Mouse (Mus musculus): ENCODE measurements around the gene Rec114. TPM values are rescaled to one million over a fixed set of nuclear protein-coding genes. Genes with fewer than 3 reads are reported as not detected.
A peak's percentile ranks its signal among the peaks of the same experiment; 100 is the strongest.

Gene Rec114
- polyA plus RNA-seq, 1 experiment from 2014 or later: 2.1 TPM

DNA sequence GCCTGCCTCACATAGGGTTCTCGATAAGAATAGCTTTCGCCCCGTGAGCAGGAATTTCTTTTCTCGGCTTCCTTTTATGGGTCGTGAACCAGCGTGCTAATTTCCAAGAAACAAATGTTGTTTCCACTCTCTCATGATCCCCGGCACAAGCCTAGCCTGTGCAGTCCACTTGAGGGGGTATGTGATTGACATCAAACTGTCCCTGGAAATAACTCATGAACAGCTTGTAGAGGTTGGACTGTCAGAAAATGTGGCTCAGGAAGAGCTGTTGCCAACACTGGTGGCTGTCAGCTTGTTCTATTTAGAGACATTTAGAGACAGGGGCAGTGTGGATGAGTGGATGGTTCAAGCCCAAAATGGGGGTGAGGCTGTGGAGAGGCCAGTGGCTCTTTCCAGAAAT, 15.0 kb upstream of the Rec114 start:
- Histone ChIP-seq H3K9ac (ENCODE audit: low read depth, low read length) (no peak overlapping the region), H3K36me3 (ENCODE audit: control insufficient read depth, insufficient read depth, low read length) (no peaks in the 10 kb centered on the region), H3K4me1 (ENCODE audit: control insufficient read depth, insufficient read depth, low read length) (no peaks in the 10 kb centered on the region), H3K27me3 (ENCODE audit: control insufficient read depth, insufficient read depth, low read length) (no peaks in the 10 kb centered on the region), H3K9me3 (ENCODE audit: control insufficient read depth, low read length) (no peaks in the 10 kb centered on the region), H3K27ac (ENCODE audit: low read depth, low read length) (no peak overlapping the region), H3K4me3 (ENCODE audit: low read length) (no peak overlapping the region), H3K4me2 (replicated peaks; ENCODE audit: low read depth, low read length) (no peak overlapping the region)
- WGBS: 76% methylated on average over 7 of the region's 7 CpGs
- ATAC-seq (ENCODE audit: low FRiP score, low TSS enrichment): no peak

DNA sequence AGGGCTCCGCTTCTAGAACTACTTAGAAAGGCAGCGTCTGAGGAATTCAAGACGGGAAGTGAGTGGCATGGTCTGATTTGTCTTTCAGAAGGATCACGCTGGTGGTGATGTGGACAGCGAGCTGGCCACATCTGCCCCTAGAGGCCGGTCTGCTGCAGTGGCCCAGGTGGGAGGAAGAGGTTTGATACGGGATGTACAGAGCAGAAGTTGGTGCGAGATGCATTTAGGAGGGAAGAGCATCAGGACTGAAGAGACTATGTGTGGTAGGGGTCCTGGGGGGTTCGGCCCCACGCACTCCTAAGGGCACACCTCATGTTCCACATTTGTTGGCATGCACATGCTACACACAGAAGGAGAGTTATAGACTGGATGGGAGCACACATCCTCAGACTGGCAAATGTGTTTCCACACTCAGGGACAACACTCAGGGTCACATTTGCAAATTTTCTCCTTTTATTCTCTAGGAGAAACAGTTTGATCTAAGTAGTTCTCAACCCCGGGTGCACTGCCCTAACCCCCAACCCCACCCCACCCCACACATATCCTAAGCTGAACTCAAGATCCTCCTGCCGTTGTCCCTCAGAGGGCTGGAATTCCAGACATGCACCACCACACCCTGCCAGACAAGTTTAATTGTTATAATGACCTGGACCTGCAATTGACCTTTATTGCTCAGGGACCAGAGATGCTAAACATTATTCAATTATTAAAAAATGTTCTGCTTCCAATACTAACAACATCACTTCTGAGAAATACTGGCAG, 12.8 kb upstream of the Rec114 start:
- Histone ChIP-seq H3K27me3 (ENCODE audit: control insufficient read depth, insufficient read depth, low read length) (no peaks in the 10 kb centered on the region), H3K4me2 (replicated peaks; ENCODE audit: low read depth, low read length) (no peak overlapping the region), H3K9me3 (ENCODE audit: control insufficient read depth, low read length) (no peaks in the 10 kb centered on the region), H3K9ac (ENCODE audit: low read depth, low read length) (no peak overlapping the region), H3K36me3 (ENCODE audit: control insufficient read depth, insufficient read depth, low read length) (no peaks in the 10 kb centered on the region), H3K27ac (ENCODE audit: low read depth, low read length) (no peak overlapping the region), H3K4me3 (ENCODE audit: low read length) (no peak overlapping the region), H3K4me1 (ENCODE audit: control insufficient read depth, insufficient read depth, low read length) (no peaks in the 10 kb centered on the region)
- ATAC-seq (ENCODE audit: low FRiP score, low TSS enrichment): no peak
- WGBS: 77% methylated on average over 12 of the region's 12 CpGs

DNA sequence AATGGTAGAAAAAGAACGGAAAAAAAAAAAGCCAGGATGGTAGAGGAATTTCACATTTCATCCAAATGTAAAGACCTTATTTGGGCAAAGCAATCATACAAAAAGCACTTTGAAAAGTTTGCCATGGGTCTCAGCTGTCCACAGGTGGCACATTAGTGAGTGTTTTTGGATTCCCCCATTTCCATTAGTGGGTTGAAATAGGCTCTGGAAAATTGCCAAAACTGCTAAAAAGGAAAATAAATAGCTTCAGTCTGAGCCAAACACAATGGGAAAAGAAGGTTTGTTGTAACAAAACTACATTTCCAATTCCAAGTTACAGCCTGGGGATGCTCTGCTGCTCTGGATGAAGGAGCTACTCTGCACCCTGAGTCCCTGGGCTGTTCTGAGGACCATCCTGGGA, 9.8 kb upstream of the Rec114 start:
- Histone ChIP-seq H3K9ac (ENCODE audit: low read depth, low read length) (no peak overlapping the region), H3K4me2 (replicated peaks; ENCODE audit: low read depth, low read length) (no peak overlapping the region), H3K9me3 (ENCODE audit: control insufficient read depth, low read length) (no peaks in the 10 kb centered on the region), H3K36me3 (ENCODE audit: control insufficient read depth, insufficient read depth, low read length) (no peaks in the 10 kb centered on the region), H3K27me3 (ENCODE audit: control insufficient read depth, insufficient read depth, low read length) (no peaks in the 10 kb centered on the region), H3K4me1 (ENCODE audit: control insufficient read depth, insufficient read depth, low read length) (no peaks in the 10 kb centered on the region), H3K4me3 (ENCODE audit: low read length) (no peak overlapping the region), H3K27ac (ENCODE audit: low read depth, low read length) (no peak overlapping the region)
- no peak for ATAC-seq (ENCODE audit: low FRiP score, low TSS enrichment)
- WGBS: 77% methylated on average over 1 of the region's 1 CpGs

DNA sequence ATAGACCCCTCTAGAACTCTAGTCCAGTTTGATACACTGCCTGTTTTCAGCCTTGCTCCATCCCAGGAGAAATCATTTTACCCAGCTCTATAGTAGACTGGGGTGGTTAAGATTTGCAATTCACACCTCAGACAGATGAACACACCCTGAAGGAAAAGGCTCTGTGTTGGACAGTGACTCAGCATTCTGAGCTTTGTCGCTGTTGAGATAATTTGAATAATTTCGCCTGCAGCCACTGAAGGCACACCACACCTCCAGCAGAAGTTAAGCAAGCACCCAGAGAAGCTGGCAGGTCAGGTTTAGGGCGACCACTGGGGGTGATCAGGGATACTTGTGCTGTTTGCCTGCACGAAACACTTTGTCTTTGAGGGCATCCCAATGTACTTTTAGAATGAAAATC, 4.4 kb upstream of the Rec114 start:
- Histone ChIP-seq H3K4me2 (replicated peaks; ENCODE audit: low read depth, low read length) (no peak overlapping the region), H3K27me3 (ENCODE audit: control insufficient read depth, insufficient read depth, low read length) (no peaks in the 10 kb centered on the region), H3K36me3 (ENCODE audit: control insufficient read depth, insufficient read depth, low read length) (no peaks in the 10 kb centered on the region), H3K27ac (ENCODE audit: low read depth, low read length) (no peak overlapping the region), H3K9me3 (ENCODE audit: control insufficient read depth, low read length) (no peaks in the 10 kb centered on the region), H3K4me3 (ENCODE audit: low read length) (no peak overlapping the region), H3K4me1 (ENCODE audit: control insufficient read depth, insufficient read depth, low read length) (no peaks in the 10 kb centered on the region), H3K9ac (ENCODE audit: low read depth, low read length) (no peak overlapping the region)
- no peak for ATAC-seq (ENCODE audit: low FRiP score, low TSS enrichment)
- 66% methylated on average over 4 of the region's 4 CpGs for WGBS

DNA sequence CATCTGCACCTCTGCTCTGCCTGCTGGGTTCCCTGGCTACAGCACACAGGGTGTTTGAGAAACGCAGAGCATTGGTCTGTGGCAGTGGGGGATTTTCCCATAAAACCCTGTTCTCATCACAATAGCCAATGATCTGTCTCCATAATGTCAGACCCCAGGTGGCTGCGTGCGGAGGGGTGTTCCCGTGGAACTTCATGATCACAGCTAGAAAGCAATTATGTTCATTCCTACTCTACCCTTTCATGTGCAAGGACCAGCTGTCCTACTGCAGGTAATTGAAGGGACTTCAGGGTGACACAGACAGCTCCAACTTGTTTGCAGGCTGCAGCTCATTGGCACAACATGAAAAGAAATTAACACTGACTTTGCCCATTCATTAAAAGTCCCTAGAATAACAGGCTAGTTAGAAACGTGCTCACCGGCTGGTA, 3.6 kb upstream of the Rec114 start:
- Histone ChIP-seq H3K9me3 (ENCODE audit: control insufficient read depth, low read length) (no peaks in the 10 kb centered on the region), H3K9ac (ENCODE audit: low read depth, low read length) (no peak overlapping the region), H3K4me3 (ENCODE audit: low read length) (no peak overlapping the region), H3K4me2 (replicated peaks; ENCODE audit: low read depth, low read length) (no peak overlapping the region), H3K36me3 (ENCODE audit: control insufficient read depth, insufficient read depth, low read length) (no peaks in the 10 kb centered on the region), H3K27me3 (ENCODE audit: control insufficient read depth, insufficient read depth, low read length) (no peaks in the 10 kb centered on the region), H3K27ac (ENCODE audit: low read depth, low read length) (no peak overlapping the region), H3K4me1 (ENCODE audit: control insufficient read depth, insufficient read depth, low read length) (no peaks in the 10 kb centered on the region)
- ATAC-seq (ENCODE audit: low FRiP score, low TSS enrichment): no peak
- 14% methylated on average over 6 of the region's 6 CpGs for WGBS

DNA sequence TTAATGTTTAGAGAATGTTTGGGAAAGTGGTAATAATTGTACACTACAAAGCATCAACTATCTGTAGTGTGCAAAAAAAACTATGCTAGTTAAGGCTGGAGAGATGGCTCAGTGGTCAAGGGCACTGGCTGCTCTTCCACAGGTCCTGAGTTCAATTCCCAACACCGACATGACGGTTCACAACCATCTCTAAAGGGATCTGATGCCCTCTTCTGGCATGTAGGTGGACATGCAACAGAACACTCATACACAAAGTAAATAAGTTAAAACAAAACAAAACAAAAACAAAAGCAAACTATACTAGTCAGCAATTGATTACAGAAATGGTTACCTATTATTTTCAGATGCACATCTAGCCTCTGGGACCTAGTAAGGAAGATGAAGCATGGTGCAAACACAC, 1.1 kb downstream of the Rec114 start:
- Histone ChIP-seq H3K4me2 (replicated peaks; ENCODE audit: low read depth, low read length) (no peak overlapping the region), H3K9ac (ENCODE audit: low read depth, low read length) (no peak overlapping the region), H3K9me3 (ENCODE audit: control insufficient read depth, low read length) (no peaks in the 10 kb centered on the region), H3K27ac (ENCODE audit: low read depth, low read length) (no peak overlapping the region), H3K36me3 (ENCODE audit: control insufficient read depth, insufficient read depth, low read length) (no peaks in the 10 kb centered on the region), H3K27me3 (ENCODE audit: control insufficient read depth, insufficient read depth, low read length) (no peaks in the 10 kb centered on the region), H3K4me3 (ENCODE audit: low read length) (no peak overlapping the region), H3K4me1 (ENCODE audit: control insufficient read depth, insufficient read depth, low read length) (no peaks in the 10 kb centered on the region)
- ATAC-seq (ENCODE audit: low FRiP score, low TSS enrichment): no peak
- 85% methylated on average over 2 of the region's 2 CpGs for WGBS

DNA sequence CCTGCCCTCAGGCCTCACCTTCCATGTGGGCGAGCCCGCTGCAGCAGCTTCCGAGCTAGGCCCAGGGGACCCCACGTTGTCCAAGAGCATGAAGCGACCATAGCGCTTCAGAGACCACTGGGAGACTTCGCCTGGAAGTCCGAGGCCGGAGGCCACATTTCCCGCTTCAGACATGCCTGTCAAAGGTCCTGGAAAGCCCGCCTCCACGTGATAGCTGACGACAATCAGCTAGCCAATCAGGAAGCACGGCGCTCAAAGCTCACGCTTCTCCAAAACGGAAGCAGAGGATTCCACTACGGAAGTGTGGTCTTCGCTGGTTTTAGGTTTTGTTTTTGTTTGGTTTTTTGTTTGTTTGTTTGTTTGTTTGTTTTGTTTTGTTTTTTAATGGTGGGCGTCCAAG, 2.4 kb downstream of the Rec114 start:
- H3K4me1 ChIP-seq (ENCODE audit: control insufficient read depth, insufficient read depth, low read length): no peaks in the 10 kb centered on the region
- H3K36me3 ChIP-seq (ENCODE audit: control insufficient read depth, insufficient read depth, low read length): no peaks in the 10 kb centered on the region
- H3K9ac ChIP-seq (ENCODE audit: low read depth, low read length): no peak overlapping the region
- no peak overlapping the region for H3K4me3 ChIP-seq (ENCODE audit: low read length)
- ATAC-seq (ENCODE audit: low FRiP score, low TSS enrichment): no peak
- 80% methylated on average over 20 of the region's 20 CpGs for WGBS
- H3K4me2 ChIP-seq (replicated peaks; ENCODE audit: low read depth, low read length): no peak overlapping the region
- H3K27ac ChIP-seq (ENCODE audit: low read depth, low read length): no peak overlapping the region
- H3K9me3 ChIP-seq (ENCODE audit: control insufficient read depth, low read length): no peaks in the 10 kb centered on the region
- H3K27me3 ChIP-seq (ENCODE audit: control insufficient read depth, insufficient read depth, low read length): no peaks in the 10 kb centered on the region

DNA sequence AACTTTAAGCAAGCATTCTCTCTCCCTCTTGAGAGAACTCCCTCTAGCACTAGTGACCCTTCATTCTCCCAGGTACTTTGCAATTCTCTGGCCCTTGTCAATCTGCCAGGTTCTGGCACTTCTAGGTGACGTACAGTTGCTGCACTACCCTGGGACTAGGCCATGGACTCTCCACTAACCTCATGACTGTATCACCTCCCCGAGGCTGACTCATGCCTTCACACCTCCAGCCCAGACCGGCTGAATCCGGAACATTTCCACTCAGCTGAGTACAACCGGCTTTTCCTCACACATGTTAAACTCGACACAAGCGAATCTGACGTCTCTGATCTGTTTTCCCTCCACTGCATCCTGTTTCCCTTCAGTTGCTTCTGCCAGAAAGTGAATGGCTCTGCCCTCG, 4.0 kb downstream of the Rec114 start:
- 52% methylated on average over 9 of the region's 9 CpGs for WGBS
- Histone ChIP-seq H3K9ac (ENCODE audit: low read depth, low read length) (no peak overlapping the region), H3K9me3 (ENCODE audit: control insufficient read depth, low read length) (no peaks in the 10 kb centered on the region), H3K36me3 (ENCODE audit: control insufficient read depth, insufficient read depth, low read length) (no peaks in the 10 kb centered on the region), H3K27ac (ENCODE audit: low read depth, low read length) (no peak overlapping the region), H3K4me1 (ENCODE audit: control insufficient read depth, insufficient read depth, low read length) (no peaks in the 10 kb centered on the region), H3K4me3 (ENCODE audit: low read length) (no peak overlapping the region), H3K4me2 (replicated peaks; ENCODE audit: low read depth, low read length) (no peak overlapping the region), H3K27me3 (ENCODE audit: control insufficient read depth, insufficient read depth, low read length) (no peaks in the 10 kb centered on the region)
- ATAC-seq (ENCODE audit: low FRiP score, low TSS enrichment): no peak

DNA sequence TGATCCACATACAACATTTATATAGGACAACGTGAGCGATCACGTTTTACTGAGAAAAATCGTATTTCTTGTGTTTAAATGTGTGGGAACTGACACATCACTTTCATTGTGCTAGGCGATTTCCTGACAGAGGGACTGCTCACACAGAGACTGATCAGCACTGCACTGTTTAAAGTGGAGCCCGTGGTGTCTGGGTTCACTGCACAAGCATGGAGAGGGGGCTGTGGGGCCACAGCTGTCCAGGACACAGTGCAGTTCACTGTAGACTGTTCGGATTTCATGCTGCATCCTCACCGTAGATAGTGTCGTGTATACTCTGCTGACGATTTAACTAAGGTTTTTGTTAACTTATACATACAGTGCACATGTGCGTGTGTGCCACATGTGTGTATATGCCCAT, 20.6 kb downstream of the Rec114 start:
- Histone ChIP-seq H3K36me3 (ENCODE audit: control insufficient read depth, insufficient read depth, low read length) (no peaks in the 10 kb centered on the region), H3K9ac (ENCODE audit: low read depth, low read length) (no peak overlapping the region), H3K27me3 (ENCODE audit: control insufficient read depth, insufficient read depth, low read length) (no peaks in the 10 kb centered on the region), H3K4me1 (ENCODE audit: control insufficient read depth, insufficient read depth, low read length) (no peaks in the 10 kb centered on the region), H3K4me3 (ENCODE audit: low read length) (no peak overlapping the region), H3K27ac (ENCODE audit: low read depth, low read length) (no peak overlapping the region), H3K9me3 (ENCODE audit: control insufficient read depth, low read length) (no peaks in the 10 kb centered on the region), H3K4me2 (replicated peaks; ENCODE audit: low read depth, low read length) (no peak overlapping the region)
- WGBS: 44% methylated on average over 11 of the region's 11 CpGs
- peak; percentile 71; the same call in 1 of the 2 replicates for ATAC-seq (ENCODE audit: low FRiP score, low TSS enrichment)

Measured in kidney, embryonic 14.5 days (tissue).